Mouse (Mus musculus): ENCODE results near the gene Simc1. TPM values are rescaled to one million over a fixed set of nuclear protein-coding genes. Genes with fewer than 3 reads are reported as not detected.

The Simc1 gene
- 19.5 and 26.6 TPM in 2 replicates for polyA plus RNA-seq (2014; fragmentation: Nextera tagmentation; extraction: Ambion mirVana)

DNA sequence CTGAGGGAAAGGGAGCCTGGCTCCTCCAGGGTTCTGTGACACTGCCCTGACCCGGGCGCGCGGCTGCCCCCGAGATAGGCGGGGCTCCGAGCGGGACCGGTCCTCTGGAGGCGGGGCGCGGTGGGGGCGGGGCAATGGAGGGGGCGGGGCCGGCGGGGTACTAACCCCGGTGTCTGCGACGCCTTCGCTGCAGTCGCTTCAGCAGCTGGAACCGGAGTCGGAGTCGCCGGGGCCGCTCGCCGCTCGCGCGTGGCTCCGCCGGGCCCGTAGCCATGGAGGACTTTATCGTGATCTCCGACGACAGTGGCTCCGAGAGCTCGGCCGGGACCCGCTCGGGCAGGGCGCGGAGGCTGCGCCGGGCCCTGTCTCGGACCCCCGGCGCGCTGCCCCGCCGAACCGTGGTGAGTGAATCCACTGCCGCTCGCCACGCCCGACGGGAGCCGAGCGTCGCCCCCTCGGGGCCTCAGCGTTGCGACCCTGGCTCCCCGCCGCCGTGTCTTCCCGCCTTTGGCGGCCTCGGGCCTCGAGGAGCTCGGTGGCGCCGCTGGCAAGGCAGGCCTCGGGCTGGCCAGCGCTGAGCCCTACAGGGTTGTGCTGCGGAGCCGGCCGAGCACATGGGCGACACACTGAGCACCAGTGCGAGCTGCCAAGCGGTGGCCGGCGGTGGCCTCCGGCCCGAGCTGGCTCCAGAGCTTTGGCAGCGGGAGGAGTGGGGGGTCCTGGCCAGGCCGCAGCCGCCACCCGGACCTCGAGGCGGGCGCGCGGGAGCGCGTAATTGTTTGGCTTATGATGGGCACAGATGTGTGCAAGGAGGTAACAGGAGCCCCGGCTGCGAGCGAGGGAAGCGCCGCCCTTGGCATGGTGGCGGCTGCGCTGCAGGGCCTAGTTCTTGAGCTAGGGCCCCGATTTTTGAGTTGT is at the start of gene Simc1:
Simc1 (plus strand) TSS at position 176 of the 918 bp plus-strand sequence.
- WGBS: under 1% methylated on average over 100 of the region's 105 CpGs
- Histone ChIP-seq H3K27me3 (ENCODE audit: control insufficient read depth, insufficient read depth, low read length) (no peaks in the 10 kb centered on the region), H3K4me3 (ENCODE audit: low read depth, low read length) (peak within 1 kb of the TSS; percentile 62), H3K4me2 (ENCODE audit: low read depth) (peak within 1 kb of the TSS; percentile 65), H3K4me1 (ENCODE audit: control insufficient read depth, insufficient read depth, low read length) (peaks cover 3% of the 10 kb centered on the region), H3K9me3 (ENCODE audit: control insufficient read depth, low read length) (no peaks in the 10 kb centered on the region), H3K36me3 (ENCODE audit: control insufficient read depth, insufficient read depth, low read length) (no peaks in the 10 kb centered on the region), H3K27ac (ENCODE audit: low read depth, low read length) (peak within 1 kb of the TSS; percentile 74), H3K9ac (ENCODE audit: low read length) (peak within 1 kb of the TSS; percentile 52)
- ATAC-seq (ENCODE audit: insufficient read depth, low FRiP score, low TSS enrichment) (peak; percentile 92), DNase-seq (ENCODE audit: low spot score) (peak; percentile 75)

DNA sequence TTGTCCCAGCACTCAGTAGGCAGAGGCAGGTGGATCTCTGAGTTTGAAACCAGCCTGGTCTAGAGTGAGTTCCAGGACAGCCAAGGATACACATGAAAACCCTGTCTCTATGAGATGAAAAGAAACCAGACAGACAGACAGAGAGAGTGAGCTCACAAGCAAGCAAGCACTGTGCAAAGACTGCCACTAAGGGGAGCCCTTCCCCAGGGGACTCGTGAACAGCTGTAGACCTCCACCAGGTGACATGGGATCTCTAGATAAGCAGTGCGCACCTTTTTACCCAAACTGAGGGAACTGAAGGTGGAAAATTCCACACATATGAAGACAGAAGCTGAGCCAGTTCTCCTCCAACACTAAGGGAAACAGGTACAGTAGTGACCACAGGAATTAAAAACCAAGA is 46.5 kb upstream of the Simc1 start:
- no peak for DNase-seq (ENCODE audit: low spot score)
- ATAC-seq (ENCODE audit: insufficient read depth, low FRiP score, low TSS enrichment): no peak

DNA sequence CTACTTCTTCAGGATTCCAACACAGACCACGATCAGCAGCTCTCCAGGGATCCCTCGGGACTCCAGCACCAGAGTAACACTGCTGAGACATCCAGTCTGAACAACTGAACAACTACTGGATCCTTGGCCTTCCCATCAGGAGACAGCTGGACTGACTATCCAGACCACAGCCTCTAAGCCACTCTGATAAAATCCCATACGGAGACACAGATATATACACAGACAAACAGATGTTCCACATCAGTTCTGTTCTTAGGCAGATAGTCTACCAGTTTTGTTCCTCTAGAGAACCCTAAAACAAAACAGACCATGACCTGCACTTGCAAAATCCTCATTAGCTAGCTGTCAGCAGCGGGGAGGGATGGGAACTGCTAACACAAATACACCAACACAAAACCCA is 44.3 kb upstream of the Simc1 start:
- H3K9ac ChIP-seq (ENCODE audit: low read length): no peak overlapping the region
- WGBS: 93% methylated on average over 4 of the region's 4 CpGs
- no peak for DNase-seq (ENCODE audit: low spot score)
- H3K27me3 ChIP-seq (ENCODE audit: control insufficient read depth, insufficient read depth, low read length): no peaks in the 10 kb centered on the region
- ATAC-seq (ENCODE audit: insufficient read depth, low FRiP score, low TSS enrichment): no peak
- no peaks in the 10 kb centered on the region for H3K4me1 ChIP-seq (ENCODE audit: control insufficient read depth, insufficient read depth, low read length)
- H3K36me3 ChIP-seq (ENCODE audit: control insufficient read depth, insufficient read depth, low read length): peaks cover 29% of the 10 kb centered on the region
- no peaks in the 10 kb centered on the region for H3K9me3 ChIP-seq (ENCODE audit: control insufficient read depth, low read length)
- no peak overlapping the region for H3K27ac ChIP-seq (ENCODE audit: low read depth, low read length)
- H3K4me2 ChIP-seq (ENCODE audit: low read depth): no peak overlapping the region
- no peak overlapping the region for H3K4me3 ChIP-seq (ENCODE audit: low read depth, low read length)

More for the DNA sequence above, 46.5 kb upstream of the Simc1 start:
- H3K27me3 ChIP-seq (ENCODE audit: control insufficient read depth, insufficient read depth, low read length): no peaks in the 10 kb centered on the region
- no peak overlapping the region for H3K4me3 ChIP-seq (ENCODE audit: low read depth, low read length)
- 90% methylated on average over 2 of the region's 2 CpGs for WGBS
- no peak overlapping the region for H3K27ac ChIP-seq (ENCODE audit: low read depth, low read length)
- H3K4me1 ChIP-seq (ENCODE audit: control insufficient read depth, insufficient read depth, low read length): no peaks in the 10 kb centered on the region
- no peak overlapping the region for H3K9ac ChIP-seq (ENCODE audit: low read length)
- H3K9me3 ChIP-seq (ENCODE audit: control insufficient read depth, low read length): no peaks in the 10 kb centered on the region
- peaks cover 18% of the 10 kb centered on the region for H3K36me3 ChIP-seq (ENCODE audit: control insufficient read depth, insufficient read depth, low read length)
- no peak overlapping the region for H3K4me2 ChIP-seq (ENCODE audit: low read depth)

DNA sequence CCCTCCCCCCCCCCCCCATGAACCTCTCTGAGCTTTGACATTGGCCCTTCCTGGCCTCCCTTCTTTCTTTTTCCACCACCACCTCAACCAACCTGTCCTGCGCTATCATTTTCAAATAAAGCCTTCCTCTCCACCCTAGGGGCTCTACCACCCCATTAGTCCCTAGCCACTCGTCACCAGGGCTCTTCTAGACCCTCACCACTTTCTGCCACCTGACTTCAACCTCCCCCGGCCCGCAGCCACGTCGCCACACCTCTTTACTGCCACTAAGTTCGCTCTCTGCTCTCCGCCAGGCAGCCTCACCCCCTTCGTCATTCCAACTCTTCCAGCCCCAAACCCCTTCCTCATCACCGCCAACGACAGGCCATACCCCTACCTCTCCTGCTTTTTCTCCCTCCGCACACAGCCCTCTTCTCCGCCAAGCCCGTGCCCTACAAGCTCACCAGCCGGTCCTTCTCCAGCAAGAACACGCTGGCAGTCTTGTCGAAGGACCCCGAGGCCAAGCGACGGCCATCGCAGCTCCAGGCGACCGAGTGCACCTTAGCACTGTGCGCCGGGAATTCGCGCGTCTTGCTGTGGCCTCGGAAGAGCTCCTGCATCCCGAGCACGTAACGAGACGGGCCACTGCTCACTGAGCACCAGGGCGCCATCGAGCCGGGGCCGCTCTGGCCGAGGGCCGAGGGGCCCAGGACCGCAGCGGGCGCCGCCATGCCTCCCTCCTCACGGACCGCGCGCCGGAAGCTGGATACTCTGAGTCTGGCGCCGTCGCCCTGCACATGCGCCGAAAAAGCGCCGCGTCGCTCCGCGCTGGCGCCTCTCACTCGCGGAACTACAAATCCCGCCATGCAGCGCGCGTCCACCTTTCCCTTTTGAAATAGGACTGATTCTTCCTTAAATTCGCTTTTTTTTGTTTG is 35.2 kb upstream of the Simc1 start, which contains the start of gene Thoc3:
Thoc3 (minus strand) TSS at position 752 of the 914 bp plus-strand sequence.
- under 1% methylated on average over 67 of the region's 67 CpGs for WGBS
- peak; percentile 93 for ATAC-seq (ENCODE audit: insufficient read depth, low FRiP score, low TSS enrichment)
- Histone ChIP-seq H3K4me2 (ENCODE audit: low read depth) (peak within 1 kb of the TSS; percentile 87), H3K27me3 (ENCODE audit: control insufficient read depth, insufficient read depth, low read length) (no peaks in the 10 kb centered on the region), H3K4me3 (ENCODE audit: low read depth, low read length) (peak within 1 kb of the TSS; percentile 79), H3K4me1 (ENCODE audit: control insufficient read depth, insufficient read depth, low read length) (peaks cover 3% of the 10 kb centered on the region; the same call in 1 of the 2 replicates), H3K27ac (ENCODE audit: low read depth, low read length) (no peak within 1 kb of the TSS), H3K9me3 (ENCODE audit: control insufficient read depth, low read length) (0 out of 2 replicates have a peak, but pooled peaks cover 2% of the 10 kb centered on the region), H3K36me3 (ENCODE audit: control insufficient read depth, insufficient read depth, low read length) (peaks cover 27% of the 10 kb centered on the region), H3K9ac (ENCODE audit: low read length) (peak within 1 kb of the TSS; percentile 81)
- DNase-seq (ENCODE audit: low spot score): peak; percentile 92

DNA sequence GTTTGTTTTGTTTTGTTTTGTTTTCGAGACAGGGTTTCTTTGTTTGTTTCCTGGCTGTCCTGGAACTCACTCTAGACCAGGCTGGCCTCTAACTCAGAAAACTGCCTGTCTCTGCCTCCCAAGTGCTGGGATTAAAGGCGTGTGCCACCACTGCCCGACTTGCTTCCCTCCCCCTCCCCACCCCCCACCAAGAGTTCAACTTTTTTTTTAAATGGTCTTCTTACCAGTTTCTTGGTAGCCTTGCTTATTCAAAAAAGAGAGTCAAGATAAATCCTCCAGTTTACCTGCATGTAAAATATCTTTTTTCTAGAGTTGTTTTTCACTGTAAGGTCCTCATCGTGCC is 34.6 kb upstream of the Simc1 start:
- WGBS: 18% methylated on average over 4 of the region's 4 CpGs
- H3K4me1 ChIP-seq (ENCODE audit: control insufficient read depth, insufficient read depth, low read length): peaks cover 3% of the 10 kb centered on the region; the same call in 1 of the 2 replicates
- H3K4me3 ChIP-seq (ENCODE audit: low read depth, low read length): peak overlapping the region; percentile 79
- H3K27me3 ChIP-seq (ENCODE audit: control insufficient read depth, insufficient read depth, low read length): no peaks in the 10 kb centered on the region
- ATAC-seq (ENCODE audit: insufficient read depth, low FRiP score, low TSS enrichment) (peak; percentile 69; the same call in 1 of the 2 replicates), DNase-seq (ENCODE audit: low spot score) (no peak)
- H3K9me3 ChIP-seq (ENCODE audit: control insufficient read depth, low read length): 0 out of 2 replicates have a peak, but pooled peaks cover 2% of the 10 kb centered on the region
- H3K27ac ChIP-seq (ENCODE audit: low read depth, low read length): no peak overlapping the region
- peaks cover 21% of the 10 kb centered on the region for H3K36me3 ChIP-seq (ENCODE audit: control insufficient read depth, insufficient read depth, low read length)
- no peak overlapping the region; the same call in 1 of the 2 replicates for H3K9ac ChIP-seq (ENCODE audit: low read length)
- 0 out of 2 replicates have a peak overlapping the region, but pooled peaks have one; percentile 28 for H3K4me2 ChIP-seq (ENCODE audit: low read depth)

DNA sequence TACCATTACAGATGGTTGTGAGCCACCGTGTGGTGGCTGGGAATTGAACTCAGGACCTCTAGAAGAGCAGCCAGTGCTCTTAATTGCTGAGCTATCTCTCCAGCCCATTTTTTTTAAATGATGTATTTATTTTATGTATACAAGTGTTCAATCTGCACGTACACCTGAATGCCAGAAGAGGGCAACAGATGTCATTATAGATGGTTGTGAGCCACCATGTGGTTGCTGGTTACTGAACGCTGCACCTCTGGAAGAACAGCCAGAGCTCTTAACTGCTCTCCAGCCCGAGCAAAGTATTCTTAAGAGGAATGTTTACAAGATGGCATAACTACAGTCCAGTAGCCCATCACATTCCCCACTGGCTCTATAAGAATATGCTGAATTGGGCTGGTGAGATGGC is 31.6 kb upstream of the Simc1 start:
- Histone ChIP-seq H3K27ac (ENCODE audit: low read depth, low read length) (no peak overlapping the region), H3K9me3 (ENCODE audit: control insufficient read depth, low read length) (no peaks in the 10 kb centered on the region), H3K4me1 (ENCODE audit: control insufficient read depth, insufficient read depth, low read length) (peaks cover 3% of the 10 kb centered on the region; the same call in 1 of the 2 replicates), H3K9ac (ENCODE audit: low read length) (no peak overlapping the region), H3K4me3 (ENCODE audit: low read depth, low read length) (no peak overlapping the region), H3K27me3 (ENCODE audit: control insufficient read depth, insufficient read depth, low read length) (no peaks in the 10 kb centered on the region), H3K4me2 (ENCODE audit: low read depth) (no peak overlapping the region), H3K36me3 (ENCODE audit: control insufficient read depth, insufficient read depth, low read length) (no peaks in the 10 kb centered on the region)
- WGBS: 81% methylated on average over 4 of the region's 4 CpGs
- ATAC-seq (ENCODE audit: insufficient read depth, low FRiP score, low TSS enrichment) (no peak), DNase-seq (ENCODE audit: low spot score) (no peak)

DNA sequence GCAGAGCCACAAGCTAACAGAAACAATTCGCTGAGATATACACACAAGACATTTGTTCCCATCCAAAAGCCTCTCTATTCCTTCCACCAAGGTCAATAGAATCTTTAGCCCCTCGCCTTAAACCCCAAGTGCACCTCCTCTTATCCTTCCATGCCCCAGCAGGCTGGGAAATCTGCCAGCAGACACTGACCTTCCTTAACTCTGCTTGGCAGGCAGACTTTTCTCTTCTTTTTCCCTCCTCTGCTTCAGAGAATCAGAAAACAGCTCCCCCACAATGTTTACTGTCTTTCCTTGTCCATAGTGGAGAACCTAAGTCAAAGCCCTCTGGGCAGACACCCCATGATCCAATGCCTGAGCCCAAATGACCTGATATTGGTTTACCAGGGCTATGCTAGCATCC is 28.6 kb upstream of the Simc1 start:
- Histone ChIP-seq H3K9ac (ENCODE audit: low read length) (no peak overlapping the region), H3K27me3 (ENCODE audit: control insufficient read depth, insufficient read depth, low read length) (no peaks in the 10 kb centered on the region), H3K4me3 (ENCODE audit: low read depth, low read length) (no peak overlapping the region), H3K4me1 (ENCODE audit: control insufficient read depth, insufficient read depth, low read length) (no peaks in the 10 kb centered on the region), H3K9me3 (ENCODE audit: control insufficient read depth, low read length) (no peaks in the 10 kb centered on the region), H3K27ac (ENCODE audit: low read depth, low read length) (no peak overlapping the region), H3K36me3 (ENCODE audit: control insufficient read depth, insufficient read depth, low read length) (no peaks in the 10 kb centered on the region), H3K4me2 (ENCODE audit: low read depth) (no peak overlapping the region)
- DNase-seq (ENCODE audit: low spot score) (no peak), ATAC-seq (ENCODE audit: insufficient read depth, low FRiP score, low TSS enrichment) (no peak)
- WGBS: 64% methylated on average over 2 of the region's 2 CpGs

- 81% methylated on average over 5 of the region's 5 CpGs for WGBS
Measured at GRCm38 (mm10) chr13:54475702-54476101, 27.9 kb upstream of the Simc1 start.

More at GRCm38 (mm10) chr13:54475702-54476101, 27.9 kb upstream of the Simc1 start:
- Histone ChIP-seq H3K4me3 (ENCODE audit: low read depth, low read length) (no peak overlapping the region), H3K9ac (ENCODE audit: low read length) (no peak overlapping the region), H3K36me3 (ENCODE audit: control insufficient read depth, insufficient read depth, low read length) (no peaks in the 10 kb centered on the region), H3K9me3 (ENCODE audit: control insufficient read depth, low read length) (no peaks in the 10 kb centered on the region), H3K27ac (ENCODE audit: low read depth, low read length) (no peak overlapping the region), H3K4me2 (ENCODE audit: low read depth) (no peak overlapping the region), H3K4me1 (ENCODE audit: control insufficient read depth, insufficient read depth, low read length) (no peaks in the 10 kb centered on the region), H3K27me3 (ENCODE audit: control insufficient read depth, insufficient read depth, low read length) (no peaks in the 10 kb centered on the region)
- no peak for DNase-seq (ENCODE audit: low spot score)
- no peak for ATAC-seq (ENCODE audit: insufficient read depth, low FRiP score, low TSS enrichment)

Data from neural tube, embryonic 11.5 days (tissue).